Mouse (Mus musculus): ENCODE results near the gene Gdf7. TPM values are rescaled to one million over a fixed set of nuclear protein-coding genes. Genes with fewer than 3 reads are reported as not detected.

The Gdf7 gene
- polyA plus RNA-seq, 1 experiment from 2014 or later = 2.3 TPM

GRCm38 (mm10) chr12:8337286-8338060 is 35.7 kb upstream of the Gdf7 start:
- no peak for ATAC-seq (ENCODE audit: low FRiP score)
- H3K9ac ChIP-seq = peak overlapping the region; percentile 18; the same call in 1 of the 2 replicates
- H3K27me3 ChIP-seq = no peaks in the 10 kb centered on the region
- 82% methylated on average over 12 of the region's 12 CpGs for WGBS
- peaks cover 18% of the 10 kb centered on the region for H3K36me3 ChIP-seq
- peak overlapping the region; percentile 7; the same call in 1 of the 2 replicates for H3K27ac ChIP-seq
- H3K4me2 ChIP-seq (replicated peaks) = no peak overlapping the region
- H3K9me3 ChIP-seq (replicated peaks) = no peaks in the 10 kb centered on the region
- peaks cover 21% of the 10 kb centered on the region for H3K4me1 ChIP-seq
- no peak overlapping the region for H3K4me3 ChIP-seq

GRCm38 (mm10) chr12:8336601-8337285 is 35.0 kb upstream of the Gdf7 start:
- peaks cover 28% of the 10 kb centered on the region for H3K4me1 ChIP-seq
- WGBS = 83% methylated on average over 10 of the region's 10 CpGs
- no peak overlapping the region for H3K4me2 ChIP-seq (replicated peaks)
- no peaks in the 10 kb centered on the region for H3K27me3 ChIP-seq
- H3K4me3 ChIP-seq = no peak overlapping the region
- no peaks in the 10 kb centered on the region for H3K9me3 ChIP-seq (replicated peaks)
- no peak for ATAC-seq (ENCODE audit: low FRiP score)
- no peak overlapping the region for H3K27ac ChIP-seq
- H3K36me3 ChIP-seq = peaks cover 13% of the 10 kb centered on the region
- H3K9ac ChIP-seq = no peak overlapping the region

DNA sequence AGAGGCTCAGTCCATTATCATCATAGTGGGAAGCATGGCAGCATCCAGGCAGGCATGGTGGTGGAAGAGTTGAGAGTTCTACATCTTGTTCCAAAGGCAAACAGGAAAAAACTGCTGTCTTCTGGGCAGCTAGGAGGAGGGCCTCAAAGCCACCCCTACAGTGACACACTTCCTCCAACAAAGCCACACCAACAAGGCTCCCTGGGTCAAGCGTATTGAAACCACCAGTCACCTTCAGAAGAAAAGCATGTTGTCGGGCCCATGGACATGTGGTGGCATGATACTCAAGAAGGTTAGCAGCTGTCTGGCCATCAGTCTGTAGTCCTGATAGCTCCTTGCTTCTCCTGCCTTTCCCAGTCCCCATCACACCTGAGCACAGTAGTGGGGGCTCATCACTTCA is 33.7 kb upstream of the Gdf7 start:
- H3K27ac ChIP-seq = no peak overlapping the region
- H3K4me2 ChIP-seq (replicated peaks) = no peak overlapping the region
- H3K4me3 ChIP-seq = no peak overlapping the region
- H3K27me3 ChIP-seq = no peaks in the 10 kb centered on the region
- ATAC-seq (ENCODE audit: low FRiP score) = no peak
- WGBS = 100% methylated on average over 2 of the region's 2 CpGs
- H3K4me1 ChIP-seq = peaks cover 34% of the 10 kb centered on the region
- 0 out of 2 replicates have a peak, but pooled peaks cover 11% of the 10 kb centered on the region for H3K36me3 ChIP-seq
- H3K9ac ChIP-seq = no peak overlapping the region
- H3K9me3 ChIP-seq (replicated peaks) = no peaks in the 10 kb centered on the region

- H3K4me2 ChIP-seq (replicated peaks) = no peak overlapping the region
- no peak overlapping the region for H3K4me3 ChIP-seq
- ATAC-seq (ENCODE audit: low FRiP score) = no peak
- no peaks in the 10 kb centered on the region for H3K27me3 ChIP-seq
- H3K4me1 ChIP-seq = peaks cover 22% of the 10 kb centered on the region
- H3K27ac ChIP-seq = no peak overlapping the region
- 93% methylated on average over 4 of the region's 4 CpGs for WGBS
- H3K9me3 ChIP-seq (replicated peaks) = no peaks in the 10 kb centered on the region
- H3K9ac ChIP-seq = no peak overlapping the region
- H3K36me3 ChIP-seq = 0 out of 2 replicates have a peak, but pooled peaks cover 13% of the 10 kb centered on the region
Observed at GRCm38 (mm10) chr12:8334261-8334660, 32.5 kb upstream of the Gdf7 start.

DNA sequence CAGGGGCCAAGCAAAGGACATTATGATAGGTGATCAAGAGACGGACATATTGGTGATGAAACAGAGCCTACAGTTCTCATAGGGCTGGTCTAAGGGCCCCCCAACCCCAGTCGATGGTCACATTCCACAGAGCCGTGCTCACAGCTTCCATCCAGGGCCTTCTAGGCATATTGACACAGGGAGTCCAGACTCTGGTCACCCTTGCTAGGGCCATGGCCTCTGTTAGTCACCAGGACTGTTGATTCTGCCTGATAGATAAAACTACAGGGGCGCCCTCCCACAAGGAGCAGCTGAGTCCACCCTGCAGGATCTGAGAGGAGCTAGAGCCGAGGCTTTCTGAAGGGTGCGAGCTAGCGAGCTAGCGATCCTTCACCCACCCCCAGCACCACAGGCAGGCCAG is 31.9 kb upstream of the Gdf7 start:
- peaks cover 15% of the 10 kb centered on the region for H3K4me1 ChIP-seq
- H3K4me3 ChIP-seq = no peak overlapping the region
- 0 out of 2 replicates have a peak, but pooled peaks cover 17% of the 10 kb centered on the region for H3K36me3 ChIP-seq
- 90% methylated on average over 8 of the region's 8 CpGs for WGBS
- no peak overlapping the region for H3K9ac ChIP-seq
- H3K27me3 ChIP-seq = no peaks in the 10 kb centered on the region
- ATAC-seq (ENCODE audit: low FRiP score) = no peak
- H3K9me3 ChIP-seq (replicated peaks) = no peaks in the 10 kb centered on the region
- no peak overlapping the region for H3K4me2 ChIP-seq (replicated peaks)
- no peak overlapping the region for H3K27ac ChIP-seq

- no peaks in the 10 kb centered on the region for H3K27me3 ChIP-seq
- H3K36me3 ChIP-seq = 0 out of 2 replicates have a peak, but pooled peaks cover 11% of the 10 kb centered on the region
- 62% methylated on average over 5 of the region's 5 CpGs for WGBS
- peak; percentile 3; the same call in 1 of the 2 replicates for ATAC-seq (ENCODE audit: low FRiP score)
- H3K27ac ChIP-seq = no peak overlapping the region
- no peaks in the 10 kb centered on the region for H3K9me3 ChIP-seq (replicated peaks)
- H3K4me2 ChIP-seq (replicated peaks) = no peak overlapping the region
- peaks cover 21% of the 10 kb centered on the region for H3K4me1 ChIP-seq
- H3K4me3 ChIP-seq = no peak overlapping the region
- no peak overlapping the region; the same call in 1 of the 2 replicates for H3K9ac ChIP-seq
Observed at GRCm38 (mm10) chr12:8332174-8332542, 30.4 kb upstream of the Gdf7 start.

DNA sequence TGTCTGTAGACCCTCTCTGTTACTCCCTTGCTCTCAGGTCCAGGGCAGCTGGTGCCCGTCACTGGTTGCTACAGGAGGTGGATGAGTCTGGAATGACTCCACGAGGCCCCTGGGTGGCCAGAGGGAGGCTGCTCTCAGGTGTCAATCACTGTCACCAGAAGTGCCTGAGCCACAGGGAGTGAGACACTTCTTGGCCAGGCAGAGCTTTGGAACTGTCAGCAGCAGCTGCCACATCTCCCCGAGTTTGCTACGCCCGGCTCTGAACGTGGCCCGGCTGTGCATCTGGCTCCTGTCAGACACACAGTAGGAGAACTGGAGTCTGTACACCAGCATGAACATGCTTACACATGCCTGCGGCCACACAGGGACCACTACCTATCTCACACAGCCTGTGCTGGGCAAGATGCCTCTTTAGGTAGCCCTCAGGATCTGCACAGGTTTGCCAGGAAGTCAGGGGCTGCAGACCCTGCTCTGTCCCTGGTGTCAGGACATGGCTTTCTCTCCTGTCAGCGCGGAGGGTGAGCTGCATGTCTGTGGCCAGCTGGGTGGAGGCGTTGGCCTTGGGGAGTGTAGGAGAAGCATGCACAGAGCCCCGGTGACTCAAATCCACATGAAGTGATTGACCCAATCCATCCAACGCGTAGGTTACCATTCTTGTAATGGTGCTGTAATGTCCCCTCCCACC is 29.9 kb upstream of the Gdf7 start:
- no peak overlapping the region for H3K4me3 ChIP-seq
- peak; percentile 15 for ATAC-seq (ENCODE audit: low FRiP score)
- WGBS = 48% methylated on average over 14 of the region's 14 CpGs
- H3K36me3 ChIP-seq = 0 out of 2 replicates have a peak, but pooled peaks cover 6% of the 10 kb centered on the region
- H3K27me3 ChIP-seq = no peaks in the 10 kb centered on the region
- H3K4me2 ChIP-seq (replicated peaks) = no peak overlapping the region
- peak overlapping the region; percentile 40; the same call in 1 of the 2 replicates for H3K27ac ChIP-seq
- peaks cover 24% of the 10 kb centered on the region for H3K4me1 ChIP-seq
- H3K9ac ChIP-seq = no peak overlapping the region; the same call in 1 of the 2 replicates
- H3K9me3 ChIP-seq (replicated peaks) = no peaks in the 10 kb centered on the region

GRCm38 (mm10) chr12:8329236-8329635 is 27.5 kb upstream of the Gdf7 start:
- H3K36me3 ChIP-seq = peaks cover 11% of the 10 kb centered on the region
- WGBS = 93% methylated on average over 7 of the region's 7 CpGs
- H3K4me2 ChIP-seq (replicated peaks) = no peak overlapping the region
- ATAC-seq (ENCODE audit: low FRiP score) = no peak
- no peak overlapping the region for H3K9ac ChIP-seq
- no peaks in the 10 kb centered on the region for H3K9me3 ChIP-seq (replicated peaks)
- H3K27ac ChIP-seq = no peak overlapping the region
- no peaks in the 10 kb centered on the region for H3K27me3 ChIP-seq
- no peak overlapping the region for H3K4me3 ChIP-seq
- peaks cover 24% of the 10 kb centered on the region for H3K4me1 ChIP-seq

GRCm38 (mm10) chr12:8327675-8328053 is 25.9 kb upstream of the Gdf7 start:
- Histone ChIP-seq H3K36me3 (peaks cover 15% of the 10 kb centered on the region), H3K4me3 (no peak overlapping the region), H3K9me3 (replicated peaks) (no peaks in the 10 kb centered on the region), H3K27ac (peak overlapping the region; percentile 60), H3K27me3 (no peaks in the 10 kb centered on the region), H3K4me1 (peaks cover 24% of the 10 kb centered on the region), H3K9ac (peak overlapping the region; percentile 36; the same call in 1 of the 2 replicates), H3K4me2 (replicated peaks) (no peak overlapping the region)
- ATAC-seq (ENCODE audit: low FRiP score) = no peak
- 57% methylated on average over 1 of the region's 1 CpGs for WGBS

- peak overlapping the region; percentile 36; the same call in 1 of the 2 replicates for H3K9ac ChIP-seq
- WGBS = 26% methylated on average over 17 of the region's 17 CpGs
- peaks cover 20% of the 10 kb centered on the region for H3K4me1 ChIP-seq
- peak overlapping the region; percentile 60 for H3K27ac ChIP-seq
- H3K36me3 ChIP-seq = peaks cover 15% of the 10 kb centered on the region
- no peak overlapping the region for H3K4me2 ChIP-seq (replicated peaks)
- peak; percentile 92 for ATAC-seq (ENCODE audit: low FRiP score)
- no peaks in the 10 kb centered on the region for H3K27me3 ChIP-seq
- H3K9me3 ChIP-seq (replicated peaks) = no peaks in the 10 kb centered on the region
- no peak overlapping the region for H3K4me3 ChIP-seq
Observed at GRCm38 (mm10) chr12:8326825-8327674, 25.3 kb upstream of the Gdf7 start.

GRCm38 (mm10) chr12:8325943-8326522 is 24.3 kb upstream of the Gdf7 start:
- WGBS = 89% methylated on average over 17 of the region's 17 CpGs
- no peak overlapping the region for H3K4me3 ChIP-seq
- no peak overlapping the region for H3K4me2 ChIP-seq (replicated peaks)
- no peak overlapping the region for H3K9ac ChIP-seq
- no peaks in the 10 kb centered on the region for H3K27me3 ChIP-seq
- H3K36me3 ChIP-seq = peaks cover 19% of the 10 kb centered on the region
- ATAC-seq (ENCODE audit: low FRiP score) = no peak
- H3K4me1 ChIP-seq = peaks cover 12% of the 10 kb centered on the region
- no peaks in the 10 kb centered on the region for H3K9me3 ChIP-seq (replicated peaks)
- H3K27ac ChIP-seq = no peak overlapping the region
